Mouse (Mus musculus): ENCODE results near the gene Skp1a. TPM values are rescaled to one million over a fixed set of nuclear protein-coding genes. Genes with fewer than 3 reads are reported as not detected.

The Skp1a gene
- total RNA-seq, 2 experiments from 2014 or later: 309 to 323 TPM

- peak; percentile 84 for DNase-seq
These were observed 22.0 kb downstream of the Skp1a start for GRCm38 (mm10) chr11:52253674-52254375.

- peak; percentile 1 for DNase-seq
These were observed 23.3 kb downstream of the Skp1a start for GRCm38 (mm10) chr11:52255077-52255476.

DNA sequence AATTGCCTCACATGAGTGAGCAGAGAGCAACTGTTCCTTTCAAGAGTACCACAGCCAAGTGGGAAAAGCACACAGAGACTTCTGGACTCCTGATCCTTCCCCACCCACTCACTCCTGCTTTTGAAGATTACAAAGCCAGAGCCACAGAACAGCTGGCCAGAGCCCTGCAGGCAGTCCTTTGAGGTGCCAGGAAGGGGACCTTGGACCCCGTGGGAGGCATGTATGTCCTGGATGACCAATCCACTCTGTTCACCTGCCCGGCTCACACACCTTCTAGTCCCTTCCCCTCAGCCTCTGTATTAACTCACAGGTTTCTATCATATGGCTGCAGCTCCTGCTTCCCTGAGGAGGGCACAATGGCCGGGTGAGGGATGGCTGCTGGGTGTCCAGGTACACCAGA lies 25.6 kb downstream of the Skp1a start:
- DNase-seq: peak; percentile 1

DNA sequence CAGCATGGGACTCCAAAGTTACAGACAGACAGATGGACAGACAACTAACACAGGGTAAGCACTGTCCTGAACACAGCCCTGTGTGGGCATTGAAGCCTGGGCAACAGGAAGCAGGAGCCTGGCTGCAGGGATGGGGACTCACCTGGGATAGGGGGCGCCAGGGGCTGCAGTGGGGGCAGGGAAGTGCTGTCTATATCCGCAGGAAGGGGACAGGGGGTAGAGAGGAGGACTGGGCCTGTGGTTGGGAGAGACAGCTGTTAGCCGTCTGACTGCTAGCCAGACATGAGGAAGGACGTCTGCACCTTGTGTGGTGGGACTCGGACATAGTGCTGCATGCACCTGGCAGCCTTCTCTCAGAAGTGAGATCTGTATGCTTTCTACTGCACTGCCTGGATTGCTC lies 26.9 kb downstream of the Skp1a start:
- no peak for DNase-seq

DNA sequence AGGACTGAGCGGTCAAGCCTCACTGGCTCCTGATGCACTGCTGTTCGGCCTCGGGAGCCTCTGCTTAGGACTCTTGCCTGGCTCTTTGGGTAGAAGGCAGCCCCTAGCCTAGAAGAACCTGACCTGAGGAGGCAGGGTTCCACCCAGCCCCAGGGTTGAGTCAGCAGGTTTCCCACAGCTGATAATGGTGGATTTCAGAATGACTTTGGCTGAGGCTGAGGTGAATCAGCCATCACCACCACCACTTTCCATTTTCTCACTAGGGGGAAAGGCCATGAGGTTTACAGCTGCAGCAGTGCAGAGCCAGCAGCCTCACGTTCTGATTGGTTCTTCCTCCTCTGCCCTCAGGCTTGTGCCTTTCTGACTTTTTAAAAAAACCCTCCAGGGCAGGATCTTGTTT lies 29.1 kb downstream of the Skp1a start:
- DNase-seq: peak; percentile 39

DNA sequence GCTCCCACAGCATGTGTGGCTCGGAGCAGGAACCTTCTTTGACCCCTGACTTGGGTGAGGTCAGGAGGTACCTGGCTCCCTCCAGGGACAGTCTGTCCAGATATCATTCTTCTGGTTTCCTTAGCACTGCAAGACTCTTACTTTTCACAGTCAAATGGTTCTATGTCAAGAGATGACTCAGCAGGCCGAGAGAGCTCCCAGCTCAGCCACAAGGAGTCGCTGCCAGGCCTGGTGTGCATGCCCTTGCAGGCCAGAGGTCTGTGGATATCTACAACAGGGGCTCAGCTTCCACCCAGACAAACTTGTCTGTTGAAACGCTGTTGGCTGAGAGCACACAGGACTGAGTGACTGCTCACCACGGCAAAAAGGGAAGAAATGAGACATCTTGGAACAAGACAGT lies 30.1 kb downstream of the Skp1a start:
- DNase-seq: peak; percentile 84

- no peak for DNase-seq
These were observed 30.5 kb downstream of the Skp1a start for GRCm38 (mm10) chr11:52262338-52262737.

GRCm38 (mm10) chr11:52264871-52265270 lies 33.1 kb downstream of the Skp1a start:
- peak; percentile 10 for DNase-seq

- DNase-seq: peak; percentile 7
These were observed 34.0 kb downstream of the Skp1a start for GRCm38 (mm10) chr11:52265616-52266307.

DNA sequence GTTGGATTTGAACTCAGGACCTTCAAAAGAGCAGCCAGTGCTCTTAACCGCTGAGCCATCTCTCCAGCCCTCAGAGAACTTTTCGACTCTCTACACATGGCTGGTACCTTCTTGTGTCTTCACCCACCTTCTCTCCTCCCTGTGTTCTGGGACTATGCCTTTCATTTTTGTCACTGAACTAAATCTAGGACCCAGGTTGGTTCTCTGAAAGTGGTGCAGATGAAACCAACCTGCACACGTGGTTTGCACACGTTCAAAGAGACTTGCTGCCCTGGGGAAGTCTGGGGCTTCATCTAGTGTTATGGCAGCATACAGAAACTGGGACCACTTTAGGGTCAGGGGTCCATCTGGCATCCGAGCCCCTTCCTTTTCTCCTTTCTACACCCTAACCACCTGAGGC lies 35.5 kb downstream of the Skp1a start:
- no peak for DNase-seq

DNA sequence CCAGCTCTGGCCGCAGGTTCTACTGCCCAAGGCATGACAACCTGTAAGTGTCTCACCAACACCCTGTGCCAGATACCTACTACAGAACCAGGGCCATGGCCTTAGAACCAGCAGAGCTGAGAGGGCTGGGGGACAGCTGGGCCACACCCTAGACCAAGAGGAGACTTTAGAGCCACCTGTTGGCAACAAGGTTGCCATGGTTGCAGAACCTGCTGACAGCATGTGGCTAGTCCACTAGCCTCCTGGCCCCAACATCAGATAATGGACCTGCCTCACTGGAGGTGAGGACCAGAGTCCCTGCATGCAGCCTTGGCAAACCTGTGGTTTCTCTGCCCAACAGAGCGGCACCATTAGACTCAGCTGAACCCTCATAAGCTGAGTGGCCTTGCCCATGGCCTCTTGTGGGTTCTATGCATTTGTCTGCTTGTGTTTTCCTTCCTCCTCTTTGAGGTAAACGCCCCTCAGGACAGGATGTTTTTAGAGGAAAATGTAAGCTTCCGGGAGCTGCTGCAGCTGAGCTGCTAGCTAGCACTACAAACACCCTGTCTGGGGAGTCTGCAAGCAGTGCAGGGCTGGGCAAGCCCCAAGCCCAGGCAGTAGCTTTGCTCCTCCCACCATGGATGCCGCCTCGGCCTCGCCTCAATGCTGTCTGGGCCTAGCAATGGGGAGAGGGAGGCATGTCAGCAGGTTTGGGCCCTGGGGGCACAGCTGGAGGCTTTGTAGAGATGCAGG lies 36.5 kb downstream of the Skp1a start:
- no peak for DNase-seq

DNA sequence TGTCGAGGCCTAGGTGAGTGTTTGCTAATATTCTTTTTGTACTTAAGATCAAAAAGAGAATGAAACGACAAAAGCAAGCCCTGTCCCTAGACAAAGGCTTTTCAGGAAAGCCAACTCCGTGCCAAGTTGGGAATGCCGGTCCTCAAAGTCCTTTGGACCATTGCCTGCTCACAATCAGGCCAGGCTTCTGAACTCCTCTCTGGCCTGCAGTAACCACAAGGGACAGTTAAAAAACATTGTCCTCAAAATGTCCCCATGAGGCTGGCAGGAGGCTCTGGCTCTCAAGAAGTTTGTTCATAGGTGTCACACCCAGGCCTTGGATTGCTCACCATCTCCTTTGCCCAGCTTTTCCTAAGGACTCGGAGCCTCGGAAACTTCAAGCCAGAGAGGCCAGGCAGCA lies 38.0 kb downstream of the Skp1a start:
- DNase-seq: peak; percentile 69

- DNase-seq: no peak
These were observed 40.1 kb downstream of the Skp1a start for GRCm38 (mm10) chr11:52271765-52272495.

GRCm38 (mm10) chr11:52272619-52273018 lies 40.8 kb downstream of the Skp1a start:
- no peak for DNase-seq

GRCm38 (mm10) chr11:52273183-52273941 lies 41.6 kb downstream of the Skp1a start:
- DNase-seq: peak; percentile 71

DNA sequence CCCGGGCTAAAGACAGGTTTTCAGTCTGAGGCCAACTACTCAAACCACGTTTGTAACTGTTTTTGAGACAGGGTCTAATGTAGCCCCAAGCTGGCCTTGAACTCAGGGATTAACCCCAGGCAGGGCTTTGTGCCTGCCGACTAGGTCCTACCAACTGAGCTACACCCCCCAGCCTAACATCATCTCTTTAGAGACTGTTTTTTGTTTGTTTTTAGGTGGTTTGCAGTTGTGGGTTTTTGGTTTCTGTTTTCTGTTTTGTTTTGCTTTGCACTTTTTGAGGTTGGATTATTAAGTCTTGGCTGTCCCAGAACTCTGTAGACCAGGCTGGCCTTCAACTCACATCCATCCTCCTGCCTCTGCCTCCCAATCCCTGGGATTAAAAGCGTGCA lies 42.1 kb downstream of the Skp1a start:
- no peak for DNase-seq

DNA sequence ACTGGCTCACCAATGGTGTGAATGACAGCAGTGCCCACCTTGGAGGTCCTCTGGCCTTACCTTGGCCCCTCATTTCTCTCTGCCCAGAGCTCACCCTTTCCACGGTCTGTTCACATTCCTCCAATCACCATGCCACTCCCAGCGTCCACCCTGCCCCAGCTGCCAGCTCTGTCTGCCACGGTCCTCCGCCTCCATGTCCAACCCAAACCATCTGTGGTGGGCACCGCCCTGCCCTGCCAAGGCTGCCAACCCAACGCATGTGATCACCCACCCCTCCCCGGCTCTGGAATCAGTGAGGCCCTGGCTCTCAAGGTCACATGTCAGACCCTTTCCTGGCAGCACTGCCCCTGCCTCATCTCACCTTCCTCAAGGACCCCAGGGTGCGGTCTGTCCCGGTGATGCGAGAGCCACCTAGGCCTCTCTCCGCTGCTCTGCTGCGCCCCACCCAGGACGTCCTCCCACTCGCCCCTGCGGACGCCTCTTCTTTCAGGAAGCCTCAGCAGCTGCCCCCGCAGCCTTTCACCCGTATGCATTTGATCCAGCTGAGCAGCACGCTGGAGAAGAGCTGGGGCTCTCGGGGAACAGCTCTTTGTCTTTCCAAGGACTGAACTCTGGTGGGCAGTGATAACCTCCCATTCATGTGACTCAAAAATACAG lies 42.8 kb downstream of the Skp1a start:
- no peak for DNase-seq

DNA sequence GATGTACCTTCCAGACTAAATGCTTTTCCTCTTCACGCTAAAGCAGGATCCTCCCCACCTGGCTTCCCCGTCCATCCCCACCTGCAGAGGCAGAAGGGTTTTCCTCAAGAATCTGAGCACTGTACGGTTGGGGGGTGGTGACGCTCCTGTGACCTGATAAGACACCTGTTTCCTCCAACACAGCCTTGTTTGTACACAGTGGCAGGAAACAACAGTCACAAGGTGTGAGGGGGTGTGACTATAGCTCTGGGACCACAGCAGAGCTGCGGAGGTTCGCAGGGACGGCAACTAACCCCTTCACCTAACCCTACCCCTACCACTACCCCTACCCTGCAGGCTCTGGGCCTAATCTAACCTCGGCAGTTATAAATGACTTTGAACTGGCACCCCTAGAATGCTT lies 43.6 kb downstream of the Skp1a start:
- no peak for DNase-seq

GRCm38 (mm10) chr11:52275774-52276555 lies 44.2 kb downstream of the Skp1a start:
- DNase-seq: peak; percentile 55

DNA sequence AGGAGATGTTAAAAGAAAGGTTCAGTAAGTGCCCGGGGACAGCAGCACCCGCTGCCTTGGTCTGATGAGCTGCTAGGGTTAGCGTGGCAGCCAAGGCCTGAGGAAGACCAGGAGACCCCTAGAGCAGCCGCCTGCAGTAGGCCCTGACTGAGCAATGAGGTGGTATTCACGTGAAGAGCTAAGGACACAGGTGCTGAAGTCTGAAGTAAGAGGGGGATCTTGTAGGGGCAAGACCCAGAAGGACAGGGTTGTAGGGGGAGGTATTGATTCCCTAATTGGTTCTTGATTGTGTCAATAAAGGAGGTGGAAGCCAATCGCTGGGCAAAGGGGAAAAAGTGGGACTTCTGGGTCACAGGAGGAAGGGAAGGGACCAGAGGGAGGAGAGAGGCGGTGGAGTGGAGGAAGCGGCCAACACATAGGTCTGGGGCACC lies 45.2 kb downstream of the Skp1a start:
- no peak for DNase-seq

Data from adrenal gland, postnatal 10 days (tissue).